Mouse (Mus musculus) G1E (cell line): ENCODE measurements around the gene Fndc7. TPM values are rescaled to one million over a fixed set of nuclear protein-coding genes. Genes with fewer than 3 reads are reported as not detected.

Source experiments
- ATAC-seq: 2 replicates; pipeline ENCODE4 v1.8.0; 2016; ENCODE audit warnings: mild to moderate bottlenecking; ENCODE audit not compliant: insufficient number of reproducible peaks, poor library complexity, low FRiP score, severe bottlenecking; ENCODE audit errors: extremely low read depth
- DNase-seq: peaks from one replicate; pipeline ENCODE4 v3.0.0; 2012; ENCODE audit warnings: low spot score
- H3K27me3 ChIP-seq: 2 replicates; pipeline ENCODE4 v1.6.1; 2012; ENCODE audit warnings: mild to moderate bottlenecking, low read length, inconsistent platforms; ENCODE audit not compliant: insufficient read depth
- H3K36me3 ChIP-seq: replicated peaks from 2 replicates; pipeline ENCODE3; 2012; ENCODE audit warnings: mild to moderate bottlenecking, inconsistent platforms
- H3K4me1 ChIP-seq: 2 replicates; pipeline ENCODE4 v1.6.1; 2012; ENCODE audit warnings: low read depth, low read length, inconsistent platforms, mixed read lengths; ENCODE audit not compliant: insufficient read depth
- H3K4me3 ChIP-seq: 2 replicates; pipeline ENCODE4 v1.5.1; 2012; ENCODE audit warnings: low read depth, mild to moderate bottlenecking, inconsistent platforms, low read length, moderate library complexity, mixed read lengths
- H3K9me3 ChIP-seq: replicated peaks from 2 replicates; pipeline ENCODE4 v1.6.1; 2012; ENCODE audit warnings: inconsistent platforms
- CTCF ChIP-seq: IDR thresholded peaks from 2 replicates; pipeline ENCODE4 v1.5.1; 2012; ENCODE audit warnings: low read depth, low read length, inconsistent platforms, mixed read lengths
- GATA1 ChIP-seq: IDR thresholded peaks from 2 replicates; pipeline ENCODE4 v1.6.1; 2012; ENCODE audit warnings: borderline replicate concordance, low read length, inconsistent platforms, mixed read lengths
- GATA2 ChIP-seq: IDR thresholded peaks from 2 replicates; pipeline ENCODE4 v1.6.1; 2012; ENCODE audit warnings: low read depth, low read length, inconsistent platforms, borderline replicate concordance
- POLR2AphosphoS5 ChIP-seq: IDR thresholded peaks from 2 replicates; pipeline ENCODE4 v1.6.1; 2012; ENCODE audit warnings: low read depth, low read length, inconsistent platforms; ENCODE audit not compliant: insufficient replicate concordance
- TAL1 ChIP-seq: conservative IDR thresholded peaks from 2 replicates; pipeline ENCODE4 v1.6.1; 2012; ENCODE audit warnings: low read depth, low read length, inconsistent platforms, mixed read lengths
- polyA plus RNA-seq: library from polyadenylated mRNA; stranded (reverse); fragments of >175 nt; gene quantifications from 2 replicates; pipeline ENCODE4 v1.2.3, GENCODE M21; 2012
- total RNA-seq, 2 experiments: library from RNA; stranded (forward) in 1 of 2; stranded (reverse) in 1 of 2; fragments of 200-1000 nt in 1 of 2; fragments of >200 nt in 1 of 2; fragmentation: Nextera tagmentation in 1 of 2; gene quantifications; 2 replicates each; pipeline ENCODE4 v1.2.3; 2014 to 2017

The Fndc7 gene
- total and polyA plus RNA-seq, 3 experiments, result 0.16 TPM; not detected in 2

DNA sequence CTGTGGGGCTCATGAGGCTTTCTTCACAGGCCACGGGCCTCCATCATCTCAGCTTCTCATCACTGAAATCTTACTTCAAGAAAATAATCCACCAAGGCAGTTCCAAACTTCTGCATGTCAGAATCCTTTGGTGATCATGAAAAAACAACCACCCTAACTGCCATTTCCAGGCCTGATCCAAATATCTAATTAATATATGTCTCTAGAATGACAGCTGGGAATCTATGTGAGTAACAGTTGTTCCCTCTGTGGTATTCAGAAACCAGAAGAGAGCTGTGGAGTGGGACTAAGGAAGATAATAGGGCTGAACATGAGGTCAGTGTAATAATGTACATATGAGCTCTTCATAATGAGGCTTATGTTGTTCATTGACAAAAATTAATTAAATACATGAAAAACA lies 36.5 kb downstream of the Fndc7 start:
- Histone ChIP-seq H3K9me3 (no peaks in the 10 kb centered on the region), H3K4me1 (peaks cover 11% of the 10 kb centered on the region), H3K27me3 (peaks cover 19% of the 10 kb centered on the region), H3K36me3 (no peaks in the 10 kb centered on the region), H3K4me3 (no peak overlapping the region)
- no peak for TF ChIP-seq CTCF
- TF ChIP-seq GATA1, result no peak
- no peak for TF ChIP-seq GATA2
- TF ChIP-seq TAL1, result no peak
- TF ChIP-seq POLR2AphosphoS5, result no peak
- DNase-seq, result no peak
- ATAC-seq, result no peak

DNA sequence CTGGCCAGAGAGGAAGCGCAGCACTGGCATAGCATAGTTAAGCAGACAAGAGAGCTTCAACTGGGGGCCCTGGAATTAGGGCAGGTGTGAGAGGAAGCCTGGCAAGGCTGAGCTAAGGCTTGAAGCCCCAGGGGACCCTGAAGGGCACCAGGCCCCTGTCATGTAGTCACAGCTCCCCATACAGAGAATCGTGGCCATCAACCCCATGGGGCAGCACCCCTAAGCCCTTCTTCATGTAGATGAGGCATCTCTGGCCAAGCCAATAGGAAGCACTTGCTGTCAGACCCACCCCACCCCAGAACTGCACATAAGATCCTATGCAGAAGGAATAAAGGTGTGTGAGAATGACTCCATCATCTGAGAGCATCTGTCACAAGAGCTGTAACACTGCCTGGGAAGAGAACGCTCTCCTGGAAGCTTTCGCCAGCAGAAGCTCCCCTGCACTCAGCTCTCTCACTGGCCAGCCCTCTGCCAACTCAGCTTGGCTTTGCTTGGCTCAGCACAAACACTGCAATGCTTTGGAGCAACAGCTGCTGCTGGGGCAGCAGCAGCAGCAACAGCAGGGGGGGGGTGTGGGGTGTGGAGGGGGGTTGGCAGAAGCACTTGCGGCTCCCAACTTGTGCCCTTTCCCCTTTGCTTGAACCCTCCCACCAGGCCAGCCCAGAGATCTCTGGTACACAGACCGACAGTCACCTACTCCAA lies 37.7 kb downstream of the Fndc7 start:
- Histone ChIP-seq H3K4me1 (peaks cover 11% of the 10 kb centered on the region), H3K9me3 (no peaks in the 10 kb centered on the region), H3K36me3 (no peaks in the 10 kb centered on the region), H3K27me3 (peaks cover 16% of the 10 kb centered on the region), H3K4me3 (no peak overlapping the region)
- ATAC-seq (no peak), DNase-seq (no peak)
- TF ChIP-seq GATA1 (no peak), GATA2 (no peak), POLR2AphosphoS5 (no peak), TAL1 (no peak), CTCF (no peak)

GRCm38 (mm10) chr3:108851554-108851953 lies 38.3 kb downstream of the Fndc7 start:
- no peaks in the 10 kb centered on the region for H3K9me3 ChIP-seq
- TF ChIP-seq GATA2, result no peak
- TF ChIP-seq POLR2AphosphoS5, result no peak
- peaks cover 13% of the 10 kb centered on the region for H3K27me3 ChIP-seq
- DNase-seq (no peak), ATAC-seq (no peak)
- no peaks in the 10 kb centered on the region for H3K36me3 ChIP-seq
- no peak overlapping the region for H3K4me3 ChIP-seq
- peaks cover 11% of the 10 kb centered on the region for H3K4me1 ChIP-seq

- Histone ChIP-seq H3K4me1 (peaks cover 11% of the 10 kb centered on the region), H3K9me3 (0 out of 2 replicates have a peak, but pooled peaks cover under 1% of the 10 kb centered on the region), H3K36me3 (no peaks in the 10 kb centered on the region), H3K27me3 (peaks cover 16% of the 10 kb centered on the region), H3K4me3 (no peak overlapping the region)
- DNase-seq (no peak), ATAC-seq (no peak)
- TF ChIP-seq GATA2 (no peak), GATA1 (no peak), POLR2AphosphoS5 (no peak), TAL1 (no peak), CTCF (no peak)
Measured at GRCm38 (mm10) chr3:108851075-108851474, 38.7 kb downstream of the Fndc7 start.

- Histone ChIP-seq H3K36me3 (no peaks in the 10 kb centered on the region), H3K27me3 (peaks cover 13% of the 10 kb centered on the region), H3K9me3 (peaks cover 5% of the 10 kb centered on the region; the same call in 1 of the 2 replicates), H3K4me1 (peaks cover 11% of the 10 kb centered on the region), H3K4me3 (no peak overlapping the region)
- DNase-seq, result no peak
- peak; percentile 66 for ATAC-seq
- TF ChIP-seq CTCF (no peak), TAL1 (no peak), GATA2 (no peak), POLR2AphosphoS5 (no peak), GATA1 (no peak)
Measured at GRCm38 (mm10) chr3:108850506-108850905, 39.3 kb downstream of the Fndc7 start.

- H3K4me1 ChIP-seq, result peaks cover 11% of the 10 kb centered on the region
Measured at GRCm38 (mm10) chr3:108846616-108847015, 43.2 kb downstream of the Fndc7 start.

More at GRCm38 (mm10) chr3:108846616-108847015, 43.2 kb downstream of the Fndc7 start:
- DNase-seq (no peak), ATAC-seq (no peak)
- H3K36me3 ChIP-seq, result no peaks in the 10 kb centered on the region
- H3K9me3 ChIP-seq, result peaks cover 6% of the 10 kb centered on the region; the same call in 1 of the 2 replicates
- H3K27me3 ChIP-seq, result peaks cover 22% of the 10 kb centered on the region
- TF ChIP-seq TAL1 (no peak), GATA2 (no peak), GATA1 (no peak), POLR2AphosphoS5 (no peak)
- no peak overlapping the region for H3K4me3 ChIP-seq
